In the genomic region with DNA sequence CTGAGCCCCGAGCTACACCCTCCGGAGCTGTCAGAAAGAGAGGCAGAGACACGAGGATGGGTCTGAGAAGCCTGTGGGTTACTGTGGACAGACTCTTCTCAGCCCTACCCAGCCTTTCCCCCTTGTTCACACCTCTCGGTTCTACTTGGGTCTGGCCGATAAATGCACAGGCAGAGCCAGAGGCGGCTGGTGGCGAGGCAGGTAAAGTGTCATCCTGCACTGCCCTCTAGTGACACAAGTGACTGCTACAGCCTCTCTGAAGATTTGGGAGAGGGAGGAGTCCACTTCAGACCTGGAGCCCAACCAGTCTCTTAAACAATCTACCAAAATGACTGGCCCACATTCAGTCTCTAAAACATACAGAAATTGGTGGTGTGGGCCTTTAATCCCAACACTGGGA, we compare ENCODE assay signal across 9 mouse cellular contexts. TPM values are rescaled to one million over a fixed set of nuclear protein-coding genes. Genes with fewer than 3 reads are reported as not detected.
A peak's percentile ranks its signal among the peaks of the same experiment; 100 is the strongest.
DNase-seq lines count a peak whose midpoint lies in the region; ATAC-seq and TF ChIP-seq lines count a peak whose summit lies in the region.
"Had no signal": no experiment of that assay in that cellular context is flagged by ENCODE, and none has a peak within 500 bp of the region (broad histone marks: within the 10 kb centered on the region; RNA-seq: fewer than 3 reads in every experiment).

No protein-coding gene starts in this region.

- ATAC-seq in forebrain, postnatal 0 days = peak; percentile 90
- ATAC-seq in hindbrain, embryonic 11.5 days (ENCODE audit: low FRiP score) = peak; percentile 51

- no peak for TF ChIP-seq POLR2A in cerebellum, adult 2 months (IDR thresholded peaks at IDR 0.05; ENCODE audit: borderline replicate concordance, insufficient read depth, low read length)

- no peak overlapping the region for H3K4me3 ChIP-seq in cerebellum, adult 2 months (replicated peaks; ENCODE audit: insufficient read depth, low read depth, low read length)
- H3K4me3 ChIP-seq in forebrain, postnatal 0 days (ENCODE audit: low read depth, low read length) = no peak overlapping the region
- H3K4me3 ChIP-seq in hindbrain, embryonic 11.5 days (ENCODE audit: low read depth, low read length) = no peak overlapping the region
- H3K4me3 ChIP-seq: myocyte had no signal

- H3K9me3 ChIP-seq in forebrain, postnatal 0 days (ENCODE audit: low read length) = no peaks in the 10 kb centered on the region
- H3K9me3 ChIP-seq in hindbrain, embryonic 11.5 days (ENCODE audit: control insufficient read depth, low read length) = no peaks in the 10 kb centered on the region

- H3K36me3 ChIP-seq in forebrain, postnatal 0 days (ENCODE audit: insufficient read depth) = peaks cover 34% of the 10 kb centered on the region
- 0 out of 2 replicates have a peak, but pooled peaks cover 3% of the 10 kb centered on the region for H3K36me3 ChIP-seq in hindbrain, embryonic 11.5 days (ENCODE audit: control insufficient read depth, insufficient read depth, low read length)

- DNase-seq in Muller cell, postnatal 12 days (ENCODE audit: inconsistent ontology term) = peak; percentile 61
- peak; percentile 80 to 86 for DNase-seq in cerebellum, adult 2 months
- peak; percentile 90 for DNase-seq in forebrain, postnatal 0 days
- DNase-seq in hindbrain, embryonic 11.5 days (ENCODE audit: low spot score) = peak; percentile 90
- DNase-seq in layer of hippocampus, adult 9-11 months = peak; percentile 81
- peak; percentile 88 for DNase-seq in lung, postnatal 10 days
- DNase-seq in retina, postnatal 1 day = peak; percentile 91
- DNase-seq in urinary bladder, postnatal 36 days (ENCODE audit: low spot score in 2 of 2) = peak; percentile 66 to 70

- H3K9ac ChIP-seq in forebrain, postnatal 0 days = no peak overlapping the region
- H3K9ac ChIP-seq in hindbrain, embryonic 11.5 days (ENCODE audit: low read depth, low read length) = peak overlapping the region; percentile 24; the same call in 1 of the 2 replicates

- TF ChIP-seq CTCF in cerebellum, adult 2 months (IDR thresholded peaks at IDR 0.05; ENCODE audit: borderline replicate concordance, insufficient read depth, low read depth, low read length) = peak; percentile 95
- TF ChIP-seq CTCF in forebrain, postnatal 0 days (IDR thresholded peaks at IDR 0.05; ENCODE audit: low read depth) = peak; percentile 92

- peaks cover 11% of the 10 kb centered on the region for H3K4me1 ChIP-seq in cerebellum, adult 2 months (ENCODE audit: control insufficient read depth, insufficient read depth, low read length)
- H3K4me1 ChIP-seq in forebrain, postnatal 0 days (ENCODE audit: insufficient read depth) = no peaks in the 10 kb centered on the region
- peaks cover 35% of the 10 kb centered on the region for H3K4me1 ChIP-seq in hindbrain, embryonic 11.5 days (replicated peaks; ENCODE audit: control insufficient read depth, insufficient read depth, low read length)

- no peak overlapping the region for H3K27ac ChIP-seq in cerebellum, adult 2 months (ENCODE audit: insufficient read depth, low read length)
- H3K27ac ChIP-seq in forebrain, postnatal 0 days (ENCODE audit: low read depth, low read length) = no peak overlapping the region
- peak overlapping the region; percentile 52; the same call in 1 of the 2 replicates for H3K27ac ChIP-seq in hindbrain, embryonic 11.5 days (ENCODE audit: low read depth, low read length)

- 11% methylated on average over 7 of the region's 7 CpGs for WGBS in cerebellum, adult 2 months
- WGBS in forebrain, postnatal 0 days = 20% methylated on average over 7 of the region's 7 CpGs
- WGBS in hindbrain, embryonic 11.5 days = 22% methylated on average over 7 of the region's 7 CpGs

- H3K27me3 ChIP-seq in cerebellum, adult 2 months (ENCODE audit: control insufficient read depth, insufficient read depth, low read length) = no peaks in the 10 kb centered on the region
- H3K27me3 ChIP-seq in forebrain, postnatal 0 days (ENCODE audit: insufficient read depth, low read length) = no peaks in the 10 kb centered on the region
- no peaks in the 10 kb centered on the region for H3K27me3 ChIP-seq in hindbrain, embryonic 11.5 days (ENCODE audit: control insufficient read depth, insufficient read depth, low read length)

- no peak overlapping the region for H3K4me2 ChIP-seq in forebrain, postnatal 0 days (ENCODE audit: low read depth)
- H3K4me2 ChIP-seq in hindbrain, embryonic 11.5 days (replicated peaks; ENCODE audit: low read depth, low read length) = no peak overlapping the region

RNA-seq across cellular contexts. Expression of a gene that starts 6.3 kb away (rescaled TPM):
- 40.7 and 41.2 TPM in 2 replicates for polyA plus RNA-seq in cerebellum, adult 2 months (2012; rRNA removed)
- 54.9 and 57.7 TPM in 2 replicates for total RNA-seq in forebrain, postnatal 0 days (2014; rRNA removed)
- 86.4 and 88.8 TPM in 2 replicates for polyA plus RNA-seq in forebrain, postnatal 0 days (2015; fragmentation: Nextera tagmentation; extraction: Ambion mirVana)
- 95.5 and 98.2 TPM in 2 replicates for polyA plus RNA-seq in hindbrain, embryonic 11.5 days (2014; fragmentation: Nextera tagmentation; extraction: Ambion mirVana)

RNA-seq across cellular contexts. Expression of a gene that starts 17.9 kb away (rescaled TPM):
- not detected in 2 replicates for polyA plus RNA-seq in cerebellum, adult 2 months (2012; rRNA removed)
- not detected in 2 replicates for total RNA-seq in forebrain, postnatal 0 days (2014; rRNA removed)
- 0.11 TPM in 1 of 2 replicates, not detected in the other for polyA plus RNA-seq in forebrain, postnatal 0 days (2015; fragmentation: Nextera tagmentation; extraction: Ambion mirVana)
- polyA plus RNA-seq in hindbrain, embryonic 11.5 days (2014; fragmentation: Nextera tagmentation; extraction: Ambion mirVana) = 0.82 and 1.1 TPM in 2 replicates

RNA-seq across cellular contexts. Expression of a gene that starts 33.8 kb away (rescaled TPM):
- 55.4 and 59.5 TPM in 2 replicates for polyA plus RNA-seq in cerebellum, adult 2 months (2012; rRNA removed)
- total RNA-seq in forebrain, postnatal 0 days (2014; rRNA removed) = 26.2 and 30.3 TPM in 2 replicates
- polyA plus RNA-seq in forebrain, postnatal 0 days (2015; fragmentation: Nextera tagmentation; extraction: Ambion mirVana) = 28.1 and 33.1 TPM in 2 replicates
- 26.0 and 29.5 TPM in 2 replicates for polyA plus RNA-seq in hindbrain, embryonic 11.5 days (2014; fragmentation: Nextera tagmentation; extraction: Ambion mirVana)
